Mouse (Mus musculus): ENCODE measurements around the gene Tnfaip6. TPM values are rescaled to one million over a fixed set of nuclear protein-coding genes. Genes with fewer than 3 reads are reported as not detected.
A peak's percentile ranks its signal among the peaks of the same experiment; 100 is the strongest.
"Not testable (repeated sequence)": the region's sequence is repeated elsewhere in the genome, so short reads cannot be mapped to it uniquely, and the experiment has no call there.

Tnfaip6 gene
- polyA plus RNA-seq (2016; fragmentation: Nextera tagmentation; extraction: Ambion mirVana): 50.9 and 54.6 TPM in 2 replicates

DNA sequence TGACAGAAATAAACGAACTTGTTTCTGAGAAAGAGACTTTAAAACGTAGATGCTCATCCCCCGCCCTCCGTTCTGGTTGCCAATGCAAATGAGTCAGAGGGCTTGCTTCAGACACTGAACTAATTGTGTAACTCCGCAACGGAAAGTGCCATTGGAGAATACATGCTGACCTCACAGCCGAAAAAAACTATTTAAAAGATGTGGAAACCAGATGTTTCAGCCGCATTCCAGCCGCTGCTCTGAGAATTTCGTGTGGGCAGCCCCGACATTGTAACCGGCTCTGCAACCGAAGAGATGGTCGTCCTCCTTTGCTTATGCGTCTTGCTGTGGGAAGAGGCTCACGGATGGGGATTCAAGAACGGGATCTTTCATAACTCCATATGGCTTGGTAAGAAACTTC is at the start of gene Tnfaip6:
Tnfaip6 (plus strand) TSS at position 128 of the 400 bp plus-strand sequence.
- peak within 1 kb of the TSS; percentile 69 for H3K9ac ChIP-seq (replicated peaks)
- peak; percentile 28; the same call in 1 of the 2 replicates for ATAC-seq (ENCODE audit: insufficient number of reproducible peaks, insufficient read depth, low FRiP score, low TSS enrichment, low read depth)
- H3K9me3 ChIP-seq: no peaks in the 10 kb centered on the region
- peaks cover 25% of the 10 kb centered on the region for H3K4me1 ChIP-seq (replicated peaks)
- 0 out of 2 replicates have a peak, but pooled peaks cover 2% of the 10 kb centered on the region for H3K36me3 ChIP-seq
- under 1% methylated on average over 17 of the region's 17 CpGs for WGBS
- H3K27ac ChIP-seq: peak within 1 kb of the TSS; percentile 81
- H3K4me2 ChIP-seq: peak within 1 kb of the TSS; percentile 61
- H3K4me3 ChIP-seq (replicated peaks): peak within 1 kb of the TSS; percentile 50
- no peaks in the 10 kb centered on the region for H3K27me3 ChIP-seq

GRCm38 (mm10) chr2:51989559-51989958 is 48.2 kb upstream of the Tnfaip6 start:
- Histone ChIP-seq H3K4me1 (replicated peaks) (no peaks in the 10 kb centered on the region), H3K27me3 (no peaks in the 10 kb centered on the region), H3K36me3 (no peaks in the 10 kb centered on the region), H3K4me2 (no peak overlapping the region), H3K27ac (no peak overlapping the region), H3K9ac (replicated peaks) (no peak overlapping the region), H3K9me3 (no peaks in the 10 kb centered on the region), H3K4me3 (replicated peaks) (no peak overlapping the region)
- WGBS: 80% methylated on average over 2 of the region's 2 CpGs
- ATAC-seq (ENCODE audit: insufficient number of reproducible peaks, insufficient read depth, low FRiP score, low TSS enrichment, low read depth): no peak

DNA sequence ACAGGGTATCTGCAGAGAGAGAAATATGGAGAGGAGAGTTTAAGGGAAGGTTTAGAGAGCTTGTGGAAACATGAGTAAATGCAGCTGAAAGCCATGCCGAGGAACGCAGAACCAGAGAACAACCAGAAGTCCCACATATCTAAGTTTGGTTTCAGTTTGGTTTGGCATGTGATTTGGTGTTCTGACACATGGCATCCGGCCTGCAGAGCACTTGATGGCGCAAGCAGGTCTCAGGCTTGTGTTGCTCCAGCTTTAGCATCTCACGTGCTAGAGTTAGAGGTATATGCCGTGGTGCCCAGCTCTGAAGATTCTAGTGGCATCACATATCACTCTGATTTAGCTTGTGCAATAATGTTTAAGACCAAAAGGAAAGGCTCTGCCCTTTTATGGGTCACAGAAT is 46.4 kb upstream of the Tnfaip6 start:
- H3K4me2 ChIP-seq: no peak overlapping the region
- H3K4me1 ChIP-seq (replicated peaks): no peaks in the 10 kb centered on the region
- H3K27me3 ChIP-seq: no peaks in the 10 kb centered on the region
- no peak overlapping the region for H3K9ac ChIP-seq (replicated peaks)
- ATAC-seq (ENCODE audit: insufficient number of reproducible peaks, insufficient read depth, low FRiP score, low TSS enrichment, low read depth): no peak
- H3K36me3 ChIP-seq: no peaks in the 10 kb centered on the region
- no peak overlapping the region for H3K27ac ChIP-seq
- H3K9me3 ChIP-seq: no peaks in the 10 kb centered on the region
- 90% methylated on average over 6 of the region's 6 CpGs for WGBS
- no peak overlapping the region for H3K4me3 ChIP-seq (replicated peaks)

GRCm38 (mm10) chr2:51999996-52000395 is 37.8 kb upstream of the Tnfaip6 start:
- no peak overlapping the region for H3K9ac ChIP-seq (replicated peaks)
- no peaks in the 10 kb centered on the region for H3K36me3 ChIP-seq
- no peak overlapping the region for H3K4me2 ChIP-seq
- H3K9me3 ChIP-seq: no peaks in the 10 kb centered on the region
- 0 out of 2 replicates have a peak, but pooled peaks cover under 1% of the 10 kb centered on the region for H3K4me1 ChIP-seq (replicated peaks)
- no peak for ATAC-seq (ENCODE audit: insufficient number of reproducible peaks, insufficient read depth, low FRiP score, low TSS enrichment, low read depth)
- no peak overlapping the region for H3K27ac ChIP-seq
- no peak overlapping the region for H3K4me3 ChIP-seq (replicated peaks)
- WGBS: 56% methylated on average over 7 of the region's 7 CpGs
- H3K27me3 ChIP-seq: no peaks in the 10 kb centered on the region

GRCm38 (mm10) chr2:52001521-52001920 is 36.3 kb upstream of the Tnfaip6 start:
- Histone ChIP-seq H3K36me3 (no peaks in the 10 kb centered on the region), H3K9me3 (no peaks in the 10 kb centered on the region), H3K9ac (replicated peaks) (no peak overlapping the region), H3K27me3 (no peaks in the 10 kb centered on the region), H3K27ac (no peak overlapping the region), H3K4me2 (no peak overlapping the region), H3K4me1 (replicated peaks) (peaks cover 10% of the 10 kb centered on the region; the same call in 1 of the 2 replicates), H3K4me3 (replicated peaks) (no peak overlapping the region)
- no peak for ATAC-seq (ENCODE audit: insufficient number of reproducible peaks, insufficient read depth, low FRiP score, low TSS enrichment, low read depth)
- WGBS: 87% methylated on average over 8 of the region's 8 CpGs

DNA sequence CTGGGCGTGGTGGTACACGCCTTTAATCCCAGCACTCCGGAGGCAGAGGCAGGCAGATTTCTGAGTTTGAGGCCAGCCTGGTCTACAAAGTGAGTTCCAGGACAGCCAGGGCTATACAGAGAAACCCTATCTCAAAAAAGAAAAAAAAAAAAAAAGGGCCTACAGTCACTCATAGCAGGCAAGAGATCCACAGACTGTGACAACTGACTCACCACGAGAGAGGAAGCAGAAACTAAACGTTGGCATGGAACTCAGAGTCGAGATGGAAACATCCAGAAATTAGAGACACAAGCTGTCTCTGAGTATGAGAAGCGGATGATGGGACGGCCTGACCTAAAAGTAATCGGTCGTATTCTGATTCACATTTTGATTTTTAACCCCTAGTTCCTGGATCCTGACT is 35.5 kb upstream of the Tnfaip6 start:
- not testable (repeated sequence) for ATAC-seq (ENCODE audit: insufficient number of reproducible peaks, insufficient read depth, low FRiP score, low TSS enrichment, low read depth); H3K9me3 ChIP-seq; H3K36me3 ChIP-seq; H3K27ac ChIP-seq; H3K4me1 ChIP-seq (replicated peaks); H3K4me3 ChIP-seq (replicated peaks); H3K27me3 ChIP-seq; H3K9ac ChIP-seq (replicated peaks); H3K4me2 ChIP-seq
- 92% methylated on average over 10 of the region's 10 CpGs for WGBS

- no peaks in the 10 kb centered on the region for H3K36me3 ChIP-seq
- no peaks in the 10 kb centered on the region for H3K9me3 ChIP-seq
- whole genome bisulfite sequencing: 45% methylated on average over 3 of the region's 3 CpGs
- H3K27me3 ChIP-seq: no peaks in the 10 kb centered on the region
- no peak overlapping the region for H3K4me2 ChIP-seq
- peaks cover 10% of the 10 kb centered on the region; the same call in 1 of the 2 replicates for H3K4me1 ChIP-seq (replicated peaks)
- ATAC-seq (ENCODE audit: insufficient number of reproducible peaks, insufficient read depth, low FRiP score, low TSS enrichment, low read depth): no peak
- no peak overlapping the region for H3K9ac ChIP-seq (replicated peaks)
- H3K4me3 ChIP-seq (replicated peaks): no peak overlapping the region
- H3K27ac ChIP-seq: no peak overlapping the region
These were observed 31.4 kb upstream of the Tnfaip6 start for GRCm38 (mm10) chr2:52006380-52006779.

- H3K9me3 ChIP-seq; H3K4me3 ChIP-seq (replicated peaks); H3K27ac ChIP-seq; H3K4me1 ChIP-seq (replicated peaks); H3K4me2 ChIP-seq; H3K27me3 ChIP-seq; H3K36me3 ChIP-seq; H3K9ac ChIP-seq (replicated peaks); ATAC-seq (ENCODE audit: insufficient number of reproducible peaks, insufficient read depth, low FRiP score, low TSS enrichment, low read depth): not testable (repeated sequence)
- WGBS: 79% methylated on average over 3 of the region's 3 CpGs
These were observed 26.0 kb upstream of the Tnfaip6 start for GRCm38 (mm10) chr2:52011820-52012219.

DNA sequence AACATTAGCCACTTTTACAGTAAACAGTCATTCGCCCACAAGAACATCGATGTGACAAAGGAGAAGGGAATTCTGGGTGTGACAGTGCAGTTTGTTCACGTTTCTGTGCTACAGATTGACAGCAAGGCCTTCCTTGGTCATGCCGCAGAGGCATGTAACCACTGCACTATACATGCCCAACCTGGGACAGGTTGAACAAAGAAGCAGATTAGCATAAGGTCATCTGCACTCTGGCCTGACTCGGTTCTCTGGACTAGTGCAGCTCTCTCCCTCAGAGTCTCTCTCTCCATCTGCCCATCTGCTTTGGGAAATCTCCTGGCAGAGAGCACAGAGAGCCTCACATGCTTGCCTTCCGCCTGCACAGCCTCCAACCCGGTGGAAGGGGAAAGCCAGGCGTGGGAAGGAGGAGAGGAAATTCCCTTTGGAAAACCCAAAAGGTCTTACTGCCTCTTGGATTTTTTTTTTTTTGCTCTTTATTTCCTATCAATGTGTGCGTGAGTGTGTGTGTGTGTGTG is 24.4 kb upstream of the Tnfaip6 start:
- Histone ChIP-seq H3K27ac (no peak overlapping the region), H3K4me3 (replicated peaks) (no peak overlapping the region), H3K9ac (replicated peaks) (no peak overlapping the region), H3K4me2 (no peak overlapping the region), H3K36me3 (no peaks in the 10 kb centered on the region), H3K27me3 (peaks cover 9% of the 10 kb centered on the region; the same call in 1 of the 2 replicates), H3K9me3 (no peaks in the 10 kb centered on the region), H3K4me1 (replicated peaks) (no peaks in the 10 kb centered on the region)
- ATAC-seq (ENCODE audit: insufficient number of reproducible peaks, insufficient read depth, low FRiP score, low TSS enrichment, low read depth): no peak
- 78% methylated on average over 9 of the region's 9 CpGs for WGBS

GRCm38 (mm10) chr2:52016361-52016760 is 21.4 kb upstream of the Tnfaip6 start:
- Histone ChIP-seq H3K27me3 (peaks cover 9% of the 10 kb centered on the region; the same call in 1 of the 2 replicates), H3K4me1 (replicated peaks) (no peaks in the 10 kb centered on the region), H3K4me3 (replicated peaks) (no peak overlapping the region), H3K9ac (replicated peaks) (no peak overlapping the region), H3K27ac (no peak overlapping the region), H3K9me3 (no peaks in the 10 kb centered on the region), H3K36me3 (no peaks in the 10 kb centered on the region), H3K4me2 (no peak overlapping the region)
- WGBS: 54% methylated on average over 7 of the region's 7 CpGs
- ATAC-seq (ENCODE audit: insufficient number of reproducible peaks, insufficient read depth, low FRiP score, low TSS enrichment, low read depth): no peak

DNA sequence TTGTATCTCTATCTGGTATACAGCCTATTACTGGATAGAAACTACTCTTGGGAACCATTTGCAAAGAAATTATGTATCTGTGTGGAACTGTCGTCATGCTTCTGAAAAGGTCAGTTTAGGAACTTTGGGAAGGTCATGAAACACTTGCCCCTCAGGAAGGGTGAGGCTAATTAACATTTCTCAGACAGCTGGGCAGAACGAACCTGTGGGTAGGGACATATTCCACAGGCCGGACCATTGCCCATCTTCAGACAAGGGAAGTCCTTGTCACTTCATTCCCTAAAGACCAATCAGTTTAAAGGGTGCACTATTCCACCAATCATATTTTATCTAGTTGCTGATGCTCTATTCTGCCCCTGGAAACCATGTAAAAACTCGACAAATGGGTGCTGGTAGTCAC is 10.7 kb upstream of the Tnfaip6 start:
- Histone ChIP-seq H3K4me3 (replicated peaks) (no peak overlapping the region), H3K9ac (replicated peaks) (no peak overlapping the region), H3K4me2 (no peak overlapping the region), H3K27me3 (no peaks in the 10 kb centered on the region), H3K4me1 (replicated peaks) (no peaks in the 10 kb centered on the region), H3K9me3 (peaks cover 3% of the 10 kb centered on the region; the same call in 1 of the 2 replicates), H3K27ac (no peak overlapping the region), H3K36me3 (no peaks in the 10 kb centered on the region)
- no peak for ATAC-seq (ENCODE audit: insufficient number of reproducible peaks, insufficient read depth, low FRiP score, low TSS enrichment, low read depth)
- 88% methylated on average over 4 of the region's 4 CpGs for WGBS

GRCm38 (mm10) chr2:52029426-52029825 is 8.4 kb upstream of the Tnfaip6 start:
- Histone ChIP-seq H3K36me3 (no peaks in the 10 kb centered on the region), H3K27ac (no peak overlapping the region), H3K4me1 (replicated peaks) (no peaks in the 10 kb centered on the region), H3K9ac (replicated peaks) (no peak overlapping the region), H3K4me3 (replicated peaks) (no peak overlapping the region), H3K27me3 (no peaks in the 10 kb centered on the region), H3K4me2 (no peak overlapping the region), H3K9me3 (peaks cover 3% of the 10 kb centered on the region; the same call in 1 of the 2 replicates)
- 88% methylated on average over 3 of the region's 3 CpGs for WGBS
- ATAC-seq (ENCODE audit: insufficient number of reproducible peaks, insufficient read depth, low FRiP score, low TSS enrichment, low read depth): no peak
